Mouse (Mus musculus) kidney, postnatal 14 days (tissue): ENCODE data around the gene Syn2.
A peak's percentile ranks its signal among the peaks of the same experiment; 100 is the strongest.

Source experiments
- DNase-seq: peaks from one replicate; pipeline ENCODE4 v3.0.0; 2022; ENCODE audit warnings: mixed read lengths

Gene Syn2

DNA sequence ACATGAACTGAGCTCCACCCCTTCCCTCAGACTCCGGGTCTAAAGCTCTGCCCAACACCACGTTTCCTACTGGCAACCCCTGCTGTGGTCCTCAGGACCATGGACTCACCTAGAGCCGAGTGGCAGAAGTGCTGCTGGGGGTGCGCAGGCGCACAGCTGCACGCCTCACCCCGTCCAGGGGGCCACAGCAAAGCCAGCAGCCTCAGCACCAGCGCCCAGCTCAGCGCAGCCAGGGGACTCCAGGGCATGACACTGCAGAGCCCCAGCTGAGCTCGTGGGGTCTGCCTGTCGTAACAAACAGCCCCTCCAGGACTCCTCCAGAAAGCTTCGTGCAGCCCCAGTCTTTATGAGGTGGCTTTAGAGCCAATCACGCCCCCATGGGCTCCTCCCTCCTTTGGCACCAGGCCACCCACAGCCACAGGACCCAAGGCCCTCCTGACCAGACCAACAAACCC, 116.9 kb downstream of the Syn2 start:
- DNase-seq = peak; percentile 25

GRCm38 (mm10) chr6:115252099-115252873, 117.6 kb downstream of the Syn2 start, which contains the start of gene Timp4:
Timp4 (minus strand) TSS chr6:115252205.
- DNase-seq = no peak

- no peak for DNase-seq
Measured at GRCm38 (mm10) chr6:115255171-115255570, 120.5 kb downstream of the Syn2 start.

DNA sequence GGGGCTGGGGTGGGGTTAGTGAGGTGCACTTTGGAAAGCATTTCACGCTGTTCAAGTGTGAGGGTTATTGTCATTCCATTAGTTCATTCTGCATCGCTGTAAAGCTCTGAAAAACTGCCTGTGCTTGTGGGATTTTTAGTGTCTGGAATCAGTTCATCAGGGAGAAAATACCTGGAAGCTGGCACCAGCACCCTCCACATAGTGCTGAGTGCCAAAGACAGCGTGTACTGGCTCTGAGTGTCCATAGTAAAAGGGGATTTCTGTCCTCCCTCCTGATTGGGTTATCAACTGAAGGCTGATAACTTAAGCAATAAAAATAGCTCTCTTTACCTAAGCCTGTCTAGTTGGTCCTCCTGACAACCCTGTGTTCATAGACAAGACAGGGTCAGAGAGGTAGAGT, 125.8 kb downstream of the Syn2 start:
- DNase-seq = no peak

DNA sequence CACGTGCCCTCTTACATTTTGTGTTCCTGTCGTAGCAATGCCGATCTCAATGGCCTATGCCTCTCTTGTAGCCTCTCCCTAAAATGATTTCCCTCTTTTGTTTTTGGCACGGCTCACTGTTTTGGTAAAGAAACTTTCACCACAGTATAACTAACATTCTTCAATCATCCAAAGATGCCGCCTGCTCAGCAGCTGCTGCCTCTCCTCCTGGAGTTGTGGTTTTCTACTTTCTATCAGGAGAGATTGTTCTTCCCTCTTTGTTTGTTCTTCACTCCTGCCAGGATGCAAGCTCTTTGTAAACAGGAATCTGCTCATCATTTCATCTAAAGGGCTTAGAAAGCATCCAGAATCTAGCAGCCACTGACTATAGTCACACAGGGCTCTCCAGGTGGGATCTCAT, 132.1 kb downstream of the Syn2 start:
- no peak for DNase-seq

GRCm38 (mm10) chr6:115267916-115268315, 133.2 kb downstream of the Syn2 start:
- peak; percentile 81 for DNase-seq

- DNase-seq = no peak
Measured at GRCm38 (mm10) chr6:115268551-115269385, 134.1 kb downstream of the Syn2 start.

DNA sequence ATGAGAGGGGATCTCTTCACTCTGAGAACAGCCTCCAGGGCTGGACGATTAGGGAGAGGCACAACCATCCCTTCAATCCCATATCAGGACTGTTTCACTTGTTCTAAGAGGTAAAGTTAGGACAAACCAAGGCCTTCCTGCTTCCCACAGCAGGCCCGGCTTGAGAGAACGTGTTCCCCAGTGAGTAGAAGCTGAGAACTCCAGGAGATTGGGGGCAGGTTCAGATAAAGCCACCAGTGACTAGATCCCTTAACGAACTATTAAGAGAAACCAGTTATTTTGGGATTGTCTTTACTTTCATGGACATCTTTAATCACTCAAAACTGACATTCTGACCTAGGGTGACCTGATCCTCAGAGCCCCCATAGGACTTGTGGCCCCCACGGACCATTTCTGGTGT, 134.9 kb downstream of the Syn2 start:
- DNase-seq = no peak

DNA sequence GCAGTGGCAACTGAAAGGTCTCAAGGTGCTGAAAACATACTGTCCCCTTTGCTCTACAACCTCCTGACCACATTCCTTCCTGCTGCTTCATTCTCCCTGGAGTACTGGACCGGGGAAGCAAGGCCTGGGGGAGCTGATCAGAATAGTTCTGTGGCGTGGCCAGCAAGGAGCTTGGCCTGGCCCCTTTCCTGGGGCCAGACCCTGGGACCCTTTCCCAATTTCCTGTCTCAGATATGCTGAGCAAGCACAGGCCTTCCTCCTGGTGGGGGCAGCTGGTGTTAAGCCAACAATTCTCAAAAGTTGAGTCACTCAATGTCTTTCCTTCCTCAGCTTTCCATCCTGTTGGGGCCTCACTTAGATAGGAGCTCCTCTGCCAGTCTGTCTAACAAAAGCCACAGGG, 135.4 kb downstream of the Syn2 start:
- DNase-seq = no peak

- DNase-seq = no peak
Measured at GRCm38 (mm10) chr6:115271326-115271725, 136.6 kb downstream of the Syn2 start.

DNA sequence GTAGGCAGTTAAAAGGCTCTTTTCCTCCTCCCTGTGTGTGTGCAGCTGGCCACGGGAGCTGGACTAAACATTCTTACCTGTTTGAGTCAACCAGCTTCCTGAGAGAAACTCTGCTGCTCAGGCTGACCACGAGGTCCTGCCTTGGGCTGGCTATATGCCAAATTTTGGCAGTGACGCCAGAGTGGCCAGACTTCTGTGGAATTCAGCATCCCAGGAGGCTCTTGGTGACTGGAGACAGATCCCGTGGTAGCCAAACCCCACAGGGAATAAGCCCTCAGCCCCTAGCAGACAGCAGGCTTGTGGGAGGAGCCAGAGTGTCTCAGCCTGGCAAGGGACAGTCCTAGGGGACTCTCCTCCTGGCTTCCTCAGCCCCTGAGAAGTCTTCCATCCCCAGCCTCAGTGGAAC, 137.2 kb downstream of the Syn2 start:
- peak; percentile 77 for DNase-seq

- no peak for DNase-seq
Measured at GRCm38 (mm10) chr6:115273346-115273745, 138.6 kb downstream of the Syn2 start.

- DNase-seq = no peak
Measured at GRCm38 (mm10) chr6:115274705-115275104, 140.0 kb downstream of the Syn2 start.

GRCm38 (mm10) chr6:115275116-115275815, 140.6 kb downstream of the Syn2 start:
- no peak for DNase-seq

- no peak for DNase-seq
Measured at GRCm38 (mm10) chr6:115278086-115278485, 143.4 kb downstream of the Syn2 start.

- DNase-seq = no peak
Measured at GRCm38 (mm10) chr6:115279639-115280038, 144.9 kb downstream of the Syn2 start.

GRCm38 (mm10) chr6:115284153-115284552, 149.5 kb downstream of the Syn2 start:
- DNase-seq = no peak

DNA sequence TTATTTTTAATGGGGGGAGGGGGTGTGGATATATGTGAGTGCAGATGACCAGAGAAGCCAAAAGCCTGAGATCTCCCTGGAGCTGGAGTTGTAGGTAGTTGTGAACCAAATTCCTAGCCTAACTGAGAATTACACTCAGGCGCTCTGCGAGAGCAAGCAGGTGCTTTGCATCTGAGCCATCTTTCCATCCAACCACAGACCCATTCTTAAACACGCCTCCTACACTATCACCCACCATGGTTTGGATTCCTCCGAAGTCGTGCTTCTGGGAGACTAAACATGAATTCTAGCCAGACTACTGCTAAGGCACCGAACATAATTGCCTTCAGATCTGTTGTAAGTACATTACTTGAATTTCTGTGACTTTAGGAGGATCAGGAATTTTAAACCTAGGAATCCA, 151.7 kb downstream of the Syn2 start:
- DNase-seq = no peak

GRCm38 (mm10) chr6:115288223-115288622, 153.5 kb downstream of the Syn2 start:
- no peak for DNase-seq

DNA sequence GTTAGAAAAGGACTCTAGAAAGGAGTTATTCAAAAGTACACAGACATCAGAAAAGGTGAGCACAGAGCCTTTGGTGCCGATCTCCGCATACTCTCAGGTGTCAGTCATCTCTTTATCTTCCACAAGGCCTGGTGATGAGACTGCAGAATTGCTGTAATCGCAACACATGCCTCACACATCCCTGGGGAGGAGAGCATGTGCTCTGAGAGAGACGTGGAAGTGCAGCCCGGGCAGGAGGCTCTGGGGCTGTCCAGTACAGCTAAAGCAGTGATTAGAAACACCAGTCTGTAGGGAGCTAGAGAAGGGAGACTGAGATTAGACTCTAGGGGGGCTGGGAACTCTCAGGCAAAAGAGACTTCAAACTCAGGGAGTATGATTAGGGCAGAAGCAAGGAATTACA, 155.9 kb downstream of the Syn2 start:
- DNase-seq = no peak

GRCm38 (mm10) chr6:115291068-115291467, 156.4 kb downstream of the Syn2 start:
- DNase-seq = no peak

DNA sequence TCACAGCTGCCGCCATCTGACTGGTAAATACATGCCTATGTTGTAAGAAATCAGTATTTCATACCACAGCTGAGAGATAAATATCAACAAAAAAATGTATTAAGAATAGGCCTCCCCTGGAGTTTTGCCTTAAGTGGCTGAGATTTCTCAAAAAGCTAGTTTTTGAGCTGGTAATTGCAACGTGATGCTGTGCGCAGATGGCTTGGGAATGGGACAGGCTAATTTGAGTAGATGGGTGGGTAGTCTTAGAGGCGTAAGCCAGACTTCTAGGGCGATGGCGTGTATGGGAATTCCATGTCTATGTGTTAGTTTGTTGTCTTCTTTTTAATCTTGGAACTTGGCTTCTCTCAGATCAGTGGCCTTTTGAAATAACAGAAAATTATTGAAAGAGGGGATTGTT, 157.1 kb downstream of the Syn2 start:
- no peak for DNase-seq

DNA sequence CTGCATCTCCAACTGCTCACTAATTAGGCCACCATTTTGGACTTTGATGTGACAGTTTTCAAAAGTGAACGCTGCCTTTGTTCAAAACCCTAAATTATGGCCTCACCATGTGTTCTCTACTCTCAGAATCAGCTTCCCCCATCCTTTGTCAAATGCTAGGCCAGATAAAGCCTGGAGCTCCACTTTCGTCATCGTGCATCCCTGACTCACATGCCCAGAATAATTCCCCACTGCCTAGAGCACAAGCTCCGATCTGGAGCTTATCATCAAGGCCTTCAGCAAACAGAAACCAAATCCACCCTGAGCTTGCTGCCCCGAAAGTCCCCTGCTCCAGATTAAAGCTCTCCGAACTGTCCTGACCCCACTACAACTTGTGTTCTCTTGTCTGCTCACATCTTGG, 157.9 kb downstream of the Syn2 start:
- DNase-seq = no peak
